Comparison of ENCODE assay signal across 8 mouse cellular contexts in genomic region chr12:79838181-79838961, GRCm38 (mm10).
A peak's percentile ranks its signal among the peaks of the same experiment; 100 is the strongest.
DNase-seq lines count a peak whose midpoint lies in the region; ATAC-seq and TF ChIP-seq lines count a peak whose summit lies in the region.

No protein-coding gene starts in this region.

- H3K4me2 ChIP-seq in forebrain, embryonic 16.5 days (ENCODE audit: low read length), result no peak overlapping the region
- no peak overlapping the region for H3K4me2 ChIP-seq in hindbrain, embryonic 13.5 days
- H3K4me2 ChIP-seq in midbrain, embryonic 13.5 days (replicated peaks), result no peak overlapping the region

- 0 out of 2 replicates have a peak, but pooled peaks cover 6% of the 10 kb centered on the region for H3K27me3 ChIP-seq in forebrain, embryonic 10.5 days (ENCODE audit: poor library complexity, severe bottlenecking)
- no peaks in the 10 kb centered on the region for H3K27me3 ChIP-seq in forebrain, embryonic 16.5 days (replicated peaks; ENCODE audit: control insufficient read depth, insufficient read depth, low read length)
- no peaks in the 10 kb centered on the region for H3K27me3 ChIP-seq in hindbrain, embryonic 13.5 days
- no peaks in the 10 kb centered on the region for H3K27me3 ChIP-seq in midbrain, embryonic 13.5 days

- peaks cover 66% of the 10 kb centered on the region for H3K4me1 ChIP-seq in forebrain, embryonic 10.5 days
- peaks cover 30% of the 10 kb centered on the region for H3K4me1 ChIP-seq in forebrain, embryonic 16.5 days (replicated peaks; ENCODE audit: control insufficient read depth, insufficient read depth, low read length)
- peaks cover 45% of the 10 kb centered on the region for H3K4me1 ChIP-seq in hindbrain, embryonic 13.5 days (replicated peaks)
- H3K4me1 ChIP-seq in midbrain, embryonic 13.5 days (replicated peaks), result peaks cover 54% of the 10 kb centered on the region

- H3K36me3 ChIP-seq in forebrain, embryonic 10.5 days (replicated peaks), result no peaks in the 10 kb centered on the region
- no peaks in the 10 kb centered on the region for H3K36me3 ChIP-seq in forebrain, embryonic 16.5 days (ENCODE audit: control insufficient read depth, insufficient read depth)
- no peaks in the 10 kb centered on the region for H3K36me3 ChIP-seq in hindbrain, embryonic 13.5 days
- no peaks in the 10 kb centered on the region for H3K36me3 ChIP-seq in midbrain, embryonic 13.5 days

- intact Hi-C loops in gastrocnemius, adult 2 months (cut with DNase I), result loop anchor here (2.0 kb wide), 1 partner anchor 46 kb away; no protein-coding TSS in a partner anchor
- intact Hi-C loops in left cerebral cortex, postnatal 25 days (cut with DNase I), result no loop called here

- no peak for TF ChIP-seq CTCF in gastrocnemius, adult 2 months (IDR thresholded peaks at IDR 0.05)

- no peaks in the 10 kb centered on the region for H3K9me3 ChIP-seq in forebrain, embryonic 10.5 days
- H3K9me3 ChIP-seq in forebrain, embryonic 16.5 days (ENCODE audit: control insufficient read depth, low read length), result no peaks in the 10 kb centered on the region
- H3K9me3 ChIP-seq in hindbrain, embryonic 13.5 days, result no peaks in the 10 kb centered on the region
- H3K9me3 ChIP-seq in midbrain, embryonic 13.5 days, result no peaks in the 10 kb centered on the region

- 63% methylated on average over 6 of the region's 6 CpGs for WGBS in forebrain, embryonic 10.5 days
- 54% methylated on average over 6 of the region's 6 CpGs for WGBS in forebrain, embryonic 16.5 days
- 38% methylated on average over 6 of the region's 6 CpGs for WGBS in hindbrain, embryonic 13.5 days
- 54% methylated on average over 6 of the region's 6 CpGs for WGBS in midbrain, embryonic 13.5 days

- no peak overlapping the region for H3K4me3 ChIP-seq in forebrain, embryonic 10.5 days
- no peak overlapping the region for H3K4me3 ChIP-seq in forebrain, embryonic 16.5 days (replicated peaks; ENCODE audit: low read length)
- H3K4me3 ChIP-seq in gastrocnemius, adult 2 months, result no peak overlapping the region
- H3K4me3 ChIP-seq in hindbrain, embryonic 13.5 days, result no peak overlapping the region
- no peak overlapping the region for H3K4me3 ChIP-seq in midbrain, embryonic 13.5 days (replicated peaks)

- no peak for ATAC-seq in forebrain, embryonic 16.5 days
- no peak for ATAC-seq in hindbrain, embryonic 13.5 days (ENCODE audit: low FRiP score)
- ATAC-seq in midbrain, embryonic 13.5 days, result no peak
- ATAC-seq in cerebellum, adult (ENCODE audit: insufficient number of reproducible peaks, low FRiP score, low TSS enrichment), result no peak

- no peak overlapping the region for H3K9ac ChIP-seq in forebrain, embryonic 16.5 days (replicated peaks; ENCODE audit: low read depth, low read length)
- no peak overlapping the region for H3K9ac ChIP-seq in hindbrain, embryonic 13.5 days
- no peak overlapping the region for H3K9ac ChIP-seq in midbrain, embryonic 13.5 days (replicated peaks)

- H3K27ac ChIP-seq in forebrain, embryonic 10.5 days, result peak overlapping the region; percentile 89
- H3K27ac ChIP-seq in forebrain, embryonic 16.5 days (ENCODE audit: low read length), result no peak overlapping the region
- peak overlapping the region; percentile 83 for H3K27ac ChIP-seq in gastrocnemius, adult 2 months
- H3K27ac ChIP-seq in hindbrain, embryonic 13.5 days, result peak overlapping the region; percentile 20
- H3K27ac ChIP-seq in midbrain, embryonic 13.5 days, result peak overlapping the region; percentile 63

- DNase-seq in forebrain, embryonic 10.5 days (ENCODE audit: extremely low spot score, low spot score), result no peak
- DNase-seq in adrenal gland, postnatal 25 days, result peak; percentile 55
- DNase-seq in gastrocnemius, adult 2 months, result peak; percentile 89
- DNase-seq in left cerebral cortex, postnatal 25 days (ENCODE audit: low spot score in 2 of 2), result peak; percentile 28 to 78
